Comparison of ENCODE assay signal across 23 mouse cellular contexts in genomic region chr16:25047726-25048125, GRCm38 (mm10).
"Had no signal": no experiment of that assay in that cellular context is flagged by ENCODE, and none has a peak within 500 bp of the region (broad histone marks: within the 10 kb centered on the region; RNA-seq: fewer than 3 reads in every experiment).

No protein-coding gene starts in this region.

- H3K9me3 ChIP-seq: lung, embryonic 15.5 days; midbrain, embryonic 10.5 days; midbrain, embryonic 12.5 days; neural tube, embryonic 13.5 days; neural tube, embryonic 15.5 days; stomach, embryonic 15.5 days had no signal

- H3K36me3 ChIP-seq: lung, embryonic 15.5 days; midbrain, embryonic 10.5 days; midbrain, embryonic 12.5 days; neural tube, embryonic 13.5 days; neural tube, embryonic 15.5 days; stomach, embryonic 15.5 days had no signal

- H3K27ac ChIP-seq: lung, embryonic 15.5 days; midbrain, embryonic 10.5 days; midbrain, embryonic 12.5 days; neural tube, embryonic 13.5 days; neural tube, embryonic 15.5 days; stomach, embryonic 15.5 days; stomach, postnatal 0 days had no signal

- DNase-seq: liver, postnatal 0 days; lung, adult 2 months; lung, postnatal 14 days; lung, postnatal 36 days; midbrain, embryonic 14.5 days; retina, postnatal 1 day; right cerebral cortex, adult 18-20 months; right cerebral cortex, postnatal 25 days; right cerebral cortex, postnatal 4 days; spleen, adult 18-20 months; thymus, adult 2 months; thymus, postnatal 25 days; thymus, postnatal 4 days had no signal

- H3K4me2 ChIP-seq: lung, embryonic 15.5 days; midbrain, embryonic 12.5 days; neural tube, embryonic 13.5 days; neural tube, embryonic 15.5 days; stomach, embryonic 15.5 days had no signal

- H3K9ac ChIP-seq: liver, postnatal 0 days; lung, embryonic 15.5 days; midbrain, embryonic 12.5 days; neural tube, embryonic 13.5 days; neural tube, embryonic 15.5 days; stomach, embryonic 15.5 days had no signal

- ATAC-seq: liver, postnatal 0 days; lung, postnatal 0 days; midbrain, embryonic 16.5 days had no signal

- H3K4me3 ChIP-seq: lung, embryonic 15.5 days; midbrain, embryonic 10.5 days; midbrain, embryonic 12.5 days; myocyte; neural tube, embryonic 13.5 days; neural tube, embryonic 15.5 days; stomach, embryonic 15.5 days had no signal

- H3K27me3 ChIP-seq: lung, embryonic 15.5 days; neural tube, embryonic 13.5 days; neural tube, embryonic 15.5 days; stomach, embryonic 15.5 days had no signal

- H3K4me1 ChIP-seq: midbrain, embryonic 10.5 days; midbrain, embryonic 12.5 days; neural tube, embryonic 13.5 days; stomach, embryonic 15.5 days had no signal
